In the genomic region with DNA sequence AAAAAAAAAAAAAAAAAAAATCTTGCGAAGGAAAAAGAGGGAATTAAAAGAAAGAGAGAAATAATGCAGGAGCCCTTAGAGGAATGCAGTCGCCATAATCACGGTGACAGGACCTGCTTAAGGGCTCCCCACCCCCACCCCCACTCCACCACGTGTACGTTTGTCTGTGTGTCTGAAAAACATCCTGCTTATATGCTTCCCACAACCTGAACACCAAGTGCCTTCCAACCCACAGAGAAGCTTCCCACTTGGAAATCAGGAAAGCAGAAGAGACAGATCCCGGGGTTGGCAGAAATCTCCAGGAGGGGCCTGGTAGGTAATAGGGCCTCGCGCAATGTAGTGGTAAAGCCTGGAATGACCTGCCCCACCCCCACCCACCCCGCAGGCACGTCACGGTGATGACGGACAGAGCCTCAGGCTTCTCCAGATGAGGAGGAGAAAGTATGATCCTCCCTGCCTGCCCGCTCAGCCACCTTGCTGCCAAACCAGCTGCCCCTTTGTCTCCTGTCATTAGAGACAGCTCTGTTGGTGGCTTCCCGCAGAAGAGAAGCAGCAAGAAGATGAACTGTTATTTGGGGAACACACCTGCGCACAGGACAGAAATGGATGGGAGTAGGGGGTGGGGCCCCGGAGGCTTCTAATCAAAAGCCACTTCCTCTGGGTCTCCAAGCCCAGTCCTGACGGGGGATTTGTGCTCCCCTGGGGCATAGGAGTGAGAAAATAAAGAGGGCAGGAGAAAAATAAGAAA, we compare ENCODE assay signal across 10 mouse cellular contexts. TPM values are rescaled to one million over a fixed set of nuclear protein-coding genes. Genes with fewer than 3 reads are reported as not detected.
A peak's percentile ranks its signal among the peaks of the same experiment; 100 is the strongest.
DNase-seq lines count a peak whose midpoint lies in the region; ATAC-seq and TF ChIP-seq lines count a peak whose summit lies in the region.
"Had no signal": no experiment of that assay in that cellular context is flagged by ENCODE, and none has a peak within 500 bp of the region (broad histone marks: within the 10 kb centered on the region; RNA-seq: fewer than 3 reads in every experiment).

No protein-coding gene starts in this region.

- no peak overlapping the region for H3K4me3 ChIP-seq in forebrain, embryonic 14.5 days (ENCODE audit: low read depth, low read length)
- no peak overlapping the region for H3K4me3 ChIP-seq in liver, postnatal 0 days (ENCODE audit: low read depth, low read length)
- H3K4me3 ChIP-seq in kidney, embryonic 16.5 days (ENCODE audit: low read length), result no peak overlapping the region
- H3K4me3 ChIP-seq: myocyte had no signal

- TF ChIP-seq CTCF in liver, postnatal 0 days (IDR thresholded peaks at IDR 0.05; ENCODE audit: low read depth), result no peak

- H3K9ac ChIP-seq in forebrain, embryonic 14.5 days (ENCODE audit: low read length), result no peak overlapping the region; the same call in 1 of the 2 replicates
- H3K9ac ChIP-seq in liver, postnatal 0 days (replicated peaks), result no peak overlapping the region
- H3K9ac ChIP-seq in kidney, embryonic 16.5 days (replicated peaks; ENCODE audit: low read length), result no peak overlapping the region

- H3K27me3 ChIP-seq in forebrain, embryonic 14.5 days (replicated peaks; ENCODE audit: control insufficient read depth, insufficient read depth, low read length), result no peaks in the 10 kb centered on the region
- peaks cover 7% of the 10 kb centered on the region; the same call in 1 of the 2 replicates for H3K27me3 ChIP-seq in liver, postnatal 0 days (ENCODE audit: insufficient read depth, low read length)
- peaks cover 16% of the 10 kb centered on the region for H3K27me3 ChIP-seq in kidney, embryonic 16.5 days (ENCODE audit: insufficient read depth, low read length)

- WGBS in forebrain, embryonic 14.5 days, result 7% methylated on average over 16 of the region's 17 CpGs
- 12% methylated on average over 17 of the region's 17 CpGs for WGBS in liver, postnatal 0 days (ENCODE audit: insufficient replicate concordance)
- WGBS in kidney, embryonic 16.5 days, result 8% methylated on average over 17 of the region's 17 CpGs

- peak; percentile 57 to 64 for DNase-seq in spleen, postnatal 36 days (ENCODE audit: low spot score in 2 of 2)
- no peak for DNase-seq in spleen, adult 12 weeks (ENCODE audit: low spot score)
- DNase-seq in forebrain, embryonic 14.5 days (ENCODE audit: low spot score), result no peak
- DNase-seq in liver, postnatal 0 days, result no peak
- no peak for DNase-seq in adrenal gland, postnatal 10 days
- no peak for DNase-seq in layer of hippocampus, postnatal 10 days (ENCODE audit: low spot score in 2 of 2)
- DNase-seq: heart, postnatal 36 days had no signal

- no peaks in the 10 kb centered on the region for H3K36me3 ChIP-seq in forebrain, embryonic 14.5 days (ENCODE audit: control insufficient read depth, insufficient read depth, low read length)
- H3K36me3 ChIP-seq in liver, postnatal 0 days (replicated peaks; ENCODE audit: insufficient read depth, low read length), result no peaks in the 10 kb centered on the region
- H3K36me3 ChIP-seq in kidney, embryonic 16.5 days (ENCODE audit: insufficient read depth, low read length), result no peaks in the 10 kb centered on the region

- TF ChIP-seq EP300 in liver, postnatal 0 days (IDR thresholded peaks at IDR 0.05; ENCODE audit: low read depth), result no peak

- H3K27ac ChIP-seq in forebrain, embryonic 14.5 days (ENCODE audit: low read depth, low read length), result no peak overlapping the region
- H3K27ac ChIP-seq in liver, postnatal 0 days (ENCODE audit: low read depth), result no peak overlapping the region
- no peak overlapping the region for H3K27ac ChIP-seq in kidney, embryonic 16.5 days (ENCODE audit: low read length)

- H3K4me1 ChIP-seq in forebrain, embryonic 14.5 days (ENCODE audit: control insufficient read depth, insufficient read depth, low read length), result 0 out of 2 replicates have a peak, but pooled peaks cover 5% of the 10 kb centered on the region
- peaks cover 24% of the 10 kb centered on the region for H3K4me1 ChIP-seq in liver, postnatal 0 days (ENCODE audit: insufficient read depth)
- peaks cover 14% of the 10 kb centered on the region; the same call in 1 of the 2 replicates for H3K4me1 ChIP-seq in kidney, embryonic 16.5 days (ENCODE audit: insufficient read depth, low read length)

- no peaks in the 10 kb centered on the region for H3K9me3 ChIP-seq in forebrain, embryonic 14.5 days (replicated peaks; ENCODE audit: control insufficient read depth, low read length)
- H3K9me3 ChIP-seq in liver, postnatal 0 days (ENCODE audit: low read length), result no peaks in the 10 kb centered on the region
- H3K9me3 ChIP-seq in kidney, embryonic 16.5 days (ENCODE audit: low read length), result no peaks in the 10 kb centered on the region

- peak overlapping the region; percentile 4 for H3K4me2 ChIP-seq in forebrain, embryonic 14.5 days (ENCODE audit: low read length)
- peak overlapping the region; percentile 7; the same call in 1 of the 2 replicates for H3K4me2 ChIP-seq in liver, postnatal 0 days (ENCODE audit: low read depth, low read length)
- no peak overlapping the region for H3K4me2 ChIP-seq in kidney, embryonic 16.5 days (replicated peaks; ENCODE audit: low read depth, low read length)

- ATAC-seq in forebrain, embryonic 14.5 days, result no peak
- ATAC-seq in liver, postnatal 0 days, result no peak
- no peak for ATAC-seq in kidney, embryonic 16.5 days (ENCODE audit: low FRiP score, low TSS enrichment)

RNA-seq across cellular contexts. Expression of a gene that starts 43.4 kb away (rescaled TPM):
- 0.24 and 0.32 TPM in 2 replicates for polyA plus RNA-seq in forebrain, embryonic 14.5 days (2014; fragmentation: Nextera tagmentation; extraction: Ambion mirVana)
- 12.1 and 13.3 TPM in 2 replicates for polyA plus RNA-seq in liver, postnatal 0 days (2015; fragmentation: Nextera tagmentation; extraction: Ambion mirVana)
- total RNA-seq in adrenal gland, postnatal 10 days (2021), result 1 to 10 TPM; 2.9 to 5.1 TPM
- polyA plus RNA-seq in kidney, embryonic 16.5 days (2015; fragmentation: Nextera tagmentation; extraction: Ambion mirVana), result 0.62 and 0.81 TPM in 2 replicates
- total RNA-seq in layer of hippocampus, postnatal 10 days (2021), result under 1 TPM; 0.59 to 0.78 TPM
- polyA plus RNA-seq: myocyte had no signal

RNA-seq across cellular contexts. Expression of a gene that starts 50.9 kb away (rescaled TPM):
- not detected in 2 replicates for polyA plus RNA-seq in forebrain, embryonic 14.5 days (2014; fragmentation: Nextera tagmentation; extraction: Ambion mirVana)
- polyA plus RNA-seq in liver, postnatal 0 days (2015; fragmentation: Nextera tagmentation; extraction: Ambion mirVana), result not detected in 2 replicates
- total RNA-seq in adrenal gland, postnatal 10 days (2021), result not detected
- not detected in 2 replicates for polyA plus RNA-seq in kidney, embryonic 16.5 days (2015; fragmentation: Nextera tagmentation; extraction: Ambion mirVana)
- not detected for total RNA-seq in layer of hippocampus, postnatal 10 days (2021)
- total RNA-seq: heart, postnatal 36 days had no signal
- polyA plus RNA-seq: limb, embryonic 11.5 days; myocyte had no signal

RNA-seq across cellular contexts. Expression of a gene that starts 55.8 kb away (rescaled TPM):
- not detected in 2 replicates for polyA plus RNA-seq in forebrain, embryonic 14.5 days (2014; fragmentation: Nextera tagmentation; extraction: Ambion mirVana)
- 1.8 and 2.3 TPM in 2 replicates for polyA plus RNA-seq in liver, postnatal 0 days (2015; fragmentation: Nextera tagmentation; extraction: Ambion mirVana)
- total RNA-seq in adrenal gland, postnatal 10 days (2021), result 1 to 10 TPM; 1.5 to 2.0 TPM
- 5.4 and 6.3 TPM in 2 replicates for polyA plus RNA-seq in kidney, embryonic 16.5 days (2015; fragmentation: Nextera tagmentation; extraction: Ambion mirVana)
- total RNA-seq in layer of hippocampus, postnatal 10 days (2021), result under 1 TPM; 0.11 to 0.13 TPM
- polyA plus RNA-seq: myocyte had no signal

Comparison
In these comparisons a context has a peak if more than half of its experiments do, and no peak if none do; other contexts are left out.
1. DNase-seq: peak in spleen, postnatal 36 days (2 of 2); none in spleen, adult 12 weeks (single experiment), forebrain, embryonic 14.5 days (single experiment), liver, postnatal 0 days (single experiment), adrenal gland, postnatal 10 days (single experiment) and layer of hippocampus, postnatal 10 days (0 of 2).